Mouse (Mus musculus): Measurements from ENCODE around the gene Rpl36al. TPM values are rescaled to one million over a fixed set of nuclear protein-coding genes. Genes with fewer than 3 reads are reported as not detected.

The Rpl36al gene
- polyA plus RNA-seq, 1 experiment from 2014 or later: 405 TPM

- WGBS: 91% methylated on average over 5 of the region's 5 CpGs
- Histone ChIP-seq H3K27me3 (replicated peaks) (no peaks in the 10 kb centered on the region), H3K4me3 (replicated peaks) (no peak overlapping the region), H3K4me2 (no peak overlapping the region), H3K27ac (replicated peaks) (no peak overlapping the region), H3K4me1 (peaks cover 8% of the 10 kb centered on the region), H3K36me3 (no peaks in the 10 kb centered on the region), H3K9ac (replicated peaks) (no peak overlapping the region), H3K9me3 (replicated peaks) (no peaks in the 10 kb centered on the region)
- ATAC-seq (ENCODE audit: low FRiP score): no peak
Measured at GRCm38 (mm10) chr12:69147166-69147735, 36.6 kb downstream of the Rpl36al start.

- Histone ChIP-seq H3K4me2 (no peak overlapping the region), H3K27ac (replicated peaks) (no peak overlapping the region), H3K36me3 (no peaks in the 10 kb centered on the region), H3K9me3 (replicated peaks) (no peaks in the 10 kb centered on the region), H3K9ac (replicated peaks) (no peak overlapping the region), H3K4me1 (peaks cover 4% of the 10 kb centered on the region; the same call in 1 of the 2 replicates), H3K27me3 (replicated peaks) (no peaks in the 10 kb centered on the region), H3K4me3 (replicated peaks) (no peak overlapping the region)
- WGBS: 77% methylated on average over 6 of the region's 6 CpGs
- ATAC-seq (ENCODE audit: low FRiP score): no peak
Measured at GRCm38 (mm10) chr12:69143460-69143859, 40.4 kb downstream of the Rpl36al start.

- ATAC-seq (ENCODE audit: low FRiP score): no peak
- 92% methylated on average over 7 of the region's 7 CpGs for WGBS
- no peak overlapping the region for H3K9ac ChIP-seq (replicated peaks)
Measured at GRCm38 (mm10) chr12:69139841-69140240, 44.0 kb downstream of the Rpl36al start.

GRCm38 (mm10) chr12:69139201-69139600 lies 44.7 kb downstream of the Rpl36al start:
- ATAC-seq (ENCODE audit: low FRiP score): no peak
- H3K27ac ChIP-seq (replicated peaks): no peak overlapping the region
- WGBS: 82% methylated on average over 3 of the region's 3 CpGs

More at GRCm38 (mm10) chr12:69139841-69140240, 44.0 kb downstream of the Rpl36al start:
- Histone ChIP-seq H3K9me3 (replicated peaks) (no peaks in the 10 kb centered on the region), H3K4me2 (no peak overlapping the region), H3K36me3 (no peaks in the 10 kb centered on the region), H3K4me1 (no peaks in the 10 kb centered on the region), H3K4me3 (replicated peaks) (no peak overlapping the region), H3K27ac (replicated peaks) (no peak overlapping the region), H3K27me3 (replicated peaks) (no peaks in the 10 kb centered on the region)

More at GRCm38 (mm10) chr12:69139201-69139600, 44.7 kb downstream of the Rpl36al start:
- Histone ChIP-seq H3K27me3 (replicated peaks) (no peaks in the 10 kb centered on the region), H3K4me1 (no peaks in the 10 kb centered on the region), H3K9me3 (replicated peaks) (no peaks in the 10 kb centered on the region), H3K36me3 (no peaks in the 10 kb centered on the region), H3K4me3 (replicated peaks) (no peak overlapping the region), H3K4me2 (no peak overlapping the region), H3K9ac (replicated peaks) (no peak overlapping the region)

Small RNAs within 50 kb of the gene (microRNA-seq; reads per million reads assigned to microRNA genes)
- gene Gm47287 (not detected), gene Gm47295 (not detected)

Other genes with a start within 250 kb of the Rpl36al start
- gene Rps29, start 24.9 kb downstream of the Rpl36al start, polyA plus RNA-seq (2015; fragmentation: Nextera tagmentation; extraction: Ambion mirVana): 1,119 and 1,180 TPM in 2 replicates
- gene Lrr1, start 15.3 kb downstream of the Rpl36al start, polyA plus RNA-seq (2015; fragmentation: Nextera tagmentation; extraction: Ambion mirVana): 4.1 and 7.0 TPM in 2 replicates
- 40.7 and 42.8 TPM in 2 replicates for gene Mgat2, start 74 bp upstream of the Rpl36al start, polyA plus RNA-seq (2015; fragmentation: Nextera tagmentation; extraction: Ambion mirVana)
- 9.4 and 18.8 TPM in 2 replicates for gene Gm49383, start 13.0 kb upstream of the Rpl36al start, polyA plus RNA-seq (2015; fragmentation: Nextera tagmentation; extraction: Ambion mirVana)
- 7.7 and 8.4 TPM in 2 replicates for gene Dnaaf2, start 14.3 kb upstream of the Rpl36al start, polyA plus RNA-seq (2015; fragmentation: Nextera tagmentation; extraction: Ambion mirVana)
- 9.5 and 13.7 TPM in 2 replicates for gene Gm49384, start 20.2 kb upstream of the Rpl36al start, polyA plus RNA-seq (2015; fragmentation: Nextera tagmentation; extraction: Ambion mirVana)
- 4.4 and 9.6 TPM in 2 replicates for gene Pole2, start 44.1 kb upstream of the Rpl36al start, polyA plus RNA-seq (2015; fragmentation: Nextera tagmentation; extraction: Ambion mirVana)
- 14.9 and 17.7 TPM in 2 replicates for gene Klhdc1, start 57.1 kb upstream of the Rpl36al start, polyA plus RNA-seq (2015; fragmentation: Nextera tagmentation; extraction: Ambion mirVana)
- 231 and 265 TPM in 2 replicates for gene Klhdc2, start 112.6 kb upstream of the Rpl36al start, polyA plus RNA-seq (2015; fragmentation: Nextera tagmentation; extraction: Ambion mirVana)
- gene Nemf, start 173.1 kb upstream of the Rpl36al start, polyA plus RNA-seq (2015; fragmentation: Nextera tagmentation; extraction: Ambion mirVana): 89.8 and 91.1 TPM in 2 replicates
- gene Arf6, start 188.1 kb upstream of the Rpl36al start, polyA plus RNA-seq (2015; fragmentation: Nextera tagmentation; extraction: Ambion mirVana): 28.3 and 33.5 TPM in 2 replicates
- 0.82 and 0.87 TPM in 2 replicates for gene Gm9887, start 188.4 kb upstream of the Rpl36al start, polyA plus RNA-seq (2015; fragmentation: Nextera tagmentation; extraction: Ambion mirVana)

Data from neural tube, embryonic 15.5 days (tissue).